Mouse (Mus musculus) midbrain, embryonic 14.5 days (tissue): ENCODE measurements around the gene Flvcr1. TPM values are rescaled to one million over a fixed set of nuclear protein-coding genes. Genes with fewer than 3 reads are reported as not detected.

Source experiments
- ATAC-seq: fragments of 200-750 bp; cut with Nextera tagmentation; 2 replicates; pipeline ENCODE4 v1.8.0; 2017; ENCODE audit warnings: moderate number of reproducible peaks, moderate library complexity; ENCODE audit not compliant: low FRiP score, low TSS enrichment
- DNase-seq: peaks from one replicate; pipeline ENCODE4 v3.0.0-alpha.2; 2015
- H3K27ac ChIP-seq: fragments of 300-500 bp; sonication (generic); replicated peaks from 2 replicates; pipeline ENCODE4 v1.5.1; 2014; ENCODE audit warnings: mild to moderate bottlenecking, low read depth, low read length, moderate library complexity
- H3K27me3 ChIP-seq: fragments of 300-500 bp; sonication (generic); 2 replicates; pipeline ENCODE4 v1.6.1; 2014; ENCODE audit warnings: low read length, control low read depth, mixed read lengths; ENCODE audit not compliant: control insufficient read depth, insufficient read depth
- H3K36me3 ChIP-seq: fragments of 300-500 bp; sonication (generic); 2 replicates; pipeline ENCODE4 v1.6.1; 2014; ENCODE audit warnings: low read length, control low read depth; ENCODE audit not compliant: control insufficient read depth, insufficient read depth
- H3K4me1 ChIP-seq: fragments of 300-500 bp; sonication (generic); 2 replicates; pipeline ENCODE4 v1.6.1; 2014; ENCODE audit warnings: mild to moderate bottlenecking, antibody characterized with exemption, low read length, control low read depth; ENCODE audit not compliant: control insufficient read depth, insufficient read depth
- H3K4me2 ChIP-seq: fragments of 300-500 bp; sonication (generic); 2 replicates; pipeline ENCODE4 v1.6.1; 2014; ENCODE audit warnings: mild to moderate bottlenecking, low read length, moderate library complexity
- H3K4me3 ChIP-seq: fragments of 300-500 bp; sonication (generic); replicated peaks from 2 replicates; pipeline ENCODE4 v1.5.1; 2014; ENCODE audit warnings: low read depth, low read length
- H3K9ac ChIP-seq: fragments of 300-500 bp; sonication (generic); replicated peaks from 2 replicates; pipeline ENCODE4 v1.6.1; 2014; ENCODE audit warnings: mild to moderate bottlenecking, low read length, moderate library complexity
- H3K9me3 ChIP-seq: fragments of 300-500 bp; sonication (generic); 2 replicates; pipeline ENCODE4 v1.6.1; 2016; ENCODE audit warnings: low read length, control low read depth, mixed read lengths; ENCODE audit not compliant: control insufficient read depth
- WGBS: fragments of 180-500 bp; shearing (Covaris S2); extraction: QIAGEN DNeasy Blood & Tissue Kit; methylation state at CpG from one replicate; pipeline ENCODE4 v1.1.7; 2014; 5-methylcytosine and 5-hydroxymethylcytosine counted together
- polyA plus RNA-seq: library from polyadenylated mRNA; unstranded; fragments of >200 nt; fragmentation: Nextera tagmentation; extraction: Ambion mirVana; gene quantifications from 2 replicates; pipeline ENCODE4 v1.2.1, GENCODE M21; 2014

Flvcr1 gene
- polyA plus RNA-seq, 1 experiment from 2014 or later, result 12.1 TPM

DNA sequence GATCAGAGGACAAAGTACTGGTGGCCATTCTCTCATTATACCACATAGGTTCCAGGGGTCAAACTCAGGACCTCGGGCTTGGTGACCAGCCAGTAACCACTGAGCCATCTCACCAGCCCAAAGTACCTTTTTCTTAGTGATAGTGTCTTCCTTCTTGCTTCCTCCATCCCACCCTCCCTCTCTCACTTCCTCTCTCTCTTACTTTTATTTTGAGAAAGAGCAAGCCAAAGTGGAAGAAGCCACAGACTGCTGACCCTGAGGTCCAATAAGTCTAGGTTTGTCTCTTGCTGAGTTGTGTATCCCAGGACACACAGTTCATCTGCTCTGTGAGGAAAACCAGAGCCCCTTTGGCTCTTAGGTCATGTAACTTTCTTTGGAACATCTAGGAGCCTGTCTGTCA lies 45.5 kb downstream of the Flvcr1 start:
- Histone ChIP-seq H3K9me3 (no peaks in the 10 kb centered on the region), H3K4me3 (no peak overlapping the region), H3K4me2 (peak overlapping the region; percentile 19; the same call in 1 of the 2 replicates), H3K4me1 (peaks cover 18% of the 10 kb centered on the region), H3K27me3 (no peaks in the 10 kb centered on the region), H3K36me3 (no peaks in the 10 kb centered on the region), H3K27ac (no peak overlapping the region), H3K9ac (no peak overlapping the region)
- ATAC-seq (no peak), DNase-seq (no peak)
- 94% methylated on average over 1 of the region's 1 CpGs for WGBS

DNA sequence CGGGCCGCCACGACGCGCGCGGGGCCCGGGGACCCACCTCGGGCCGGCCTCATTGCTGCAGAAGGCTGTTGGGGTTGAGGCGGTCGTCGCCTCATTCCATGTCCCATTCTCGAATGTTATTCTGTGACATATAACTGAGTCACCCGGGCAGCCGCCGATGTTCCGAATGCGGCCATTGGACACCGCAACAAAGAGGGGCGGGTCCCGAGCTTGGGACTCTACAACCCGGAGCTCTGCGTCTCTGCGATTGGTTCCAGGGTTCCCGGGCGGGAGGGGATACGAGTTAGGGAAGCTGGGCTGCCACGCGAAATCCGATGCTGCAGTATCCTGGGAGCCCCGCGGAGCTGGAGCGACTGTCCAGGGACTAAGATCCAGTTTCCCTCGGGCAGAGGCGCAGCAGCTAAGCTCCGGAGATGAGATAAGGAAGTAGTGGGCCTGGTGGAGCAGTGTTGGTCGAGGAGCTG lies 46.8 kb downstream of the Flvcr1 start, which contains the start of gene Vash2:
Gene Vash2, minus strand, starts transcription at position 197 of the 464 bp plus-strand sequence.
- ATAC-seq (peak; percentile 97), DNase-seq (peak; percentile 97)
- WGBS, result under 1% methylated on average over 37 of the region's 38 CpGs
- Histone ChIP-seq H3K36me3 (peaks cover 11% of the 10 kb centered on the region), H3K9me3 (no peaks in the 10 kb centered on the region), H3K27ac (peak within 1 kb of the TSS; percentile 96), H3K4me1 (peaks cover 21% of the 10 kb centered on the region), H3K27me3 (no peaks in the 10 kb centered on the region), H3K4me3 (peak within 1 kb of the TSS; percentile 59), H3K9ac (peak within 1 kb of the TSS; percentile 89), H3K4me2 (peak within 1 kb of the TSS; percentile 77)

DNA sequence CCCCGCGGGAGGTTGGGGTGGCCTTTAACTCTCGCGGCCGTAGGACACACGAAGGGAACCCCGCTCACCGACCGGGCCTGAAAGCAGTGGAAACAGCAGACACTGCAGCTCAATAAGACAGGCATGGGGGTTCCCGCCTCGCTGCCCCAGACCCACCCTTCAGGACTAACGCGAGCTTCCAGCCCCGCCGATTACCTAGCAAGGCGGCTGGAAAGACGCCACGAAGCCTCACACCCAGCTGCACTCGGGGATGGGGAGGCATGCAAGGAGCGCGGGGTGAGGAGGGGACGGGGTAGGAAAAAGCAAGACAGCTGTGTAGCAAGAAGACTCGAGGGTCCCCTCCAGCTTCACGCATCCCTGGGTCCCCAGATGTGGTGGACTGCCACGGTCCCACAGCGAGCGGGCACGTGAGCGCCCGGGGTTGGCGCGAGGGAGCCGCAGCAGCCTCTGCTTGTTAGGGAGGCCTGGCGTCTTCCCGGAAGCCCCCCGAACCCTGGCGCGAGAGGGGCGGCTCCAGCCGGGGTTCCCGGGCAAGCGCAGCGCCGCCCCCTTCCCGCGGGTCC lies 47.4 kb downstream of the Flvcr1 start:
- Histone ChIP-seq H3K36me3 (peaks cover 16% of the 10 kb centered on the region), H3K4me3 (peak overlapping the region; percentile 59), H3K4me1 (peaks cover 21% of the 10 kb centered on the region), H3K4me2 (peak overlapping the region; percentile 77), H3K9ac (peak overlapping the region; percentile 89), H3K27ac (peak overlapping the region; percentile 96), H3K9me3 (no peaks in the 10 kb centered on the region), H3K27me3 (no peaks in the 10 kb centered on the region)
- under 1% methylated on average over 46 of the region's 46 CpGs for WGBS
- ATAC-seq, result peak; percentile 73
- DNase-seq, result peak; percentile 67

DNA sequence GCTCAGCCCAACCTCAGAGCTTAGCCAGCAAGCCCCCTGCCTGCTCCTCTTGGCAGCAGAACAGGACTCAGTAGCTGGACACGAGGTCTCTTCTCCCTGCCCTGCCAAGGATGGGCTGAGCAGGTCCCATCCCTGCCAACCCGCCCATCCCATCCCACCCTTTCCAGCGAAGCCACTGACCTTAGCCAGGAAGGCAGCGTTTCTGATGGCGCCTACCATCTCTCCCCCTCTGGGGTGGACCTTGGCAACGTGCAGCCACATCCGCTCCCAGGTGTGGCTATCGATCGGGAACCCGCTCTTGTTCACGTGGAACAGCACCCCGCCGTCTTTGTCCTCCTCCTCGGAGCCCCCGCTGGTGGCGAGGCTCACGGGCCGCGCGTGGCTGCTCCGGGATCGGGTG lies 48.0 kb downstream of the Flvcr1 start:
- 0% methylated on average over 22 of the region's 22 CpGs for WGBS
- peak; percentile 70 for DNase-seq
- peak; percentile 13 for ATAC-seq
- peaks cover 22% of the 10 kb centered on the region for H3K36me3 ChIP-seq
- no peaks in the 10 kb centered on the region for H3K9me3 ChIP-seq
- H3K4me3 ChIP-seq, result peak overlapping the region; percentile 59
- H3K4me1 ChIP-seq, result peaks cover 21% of the 10 kb centered on the region
- H3K4me2 ChIP-seq, result peak overlapping the region; percentile 77
- H3K27me3 ChIP-seq, result no peaks in the 10 kb centered on the region
- peak overlapping the region; percentile 89 for H3K9ac ChIP-seq
- peak overlapping the region; percentile 96 for H3K27ac ChIP-seq

DNA sequence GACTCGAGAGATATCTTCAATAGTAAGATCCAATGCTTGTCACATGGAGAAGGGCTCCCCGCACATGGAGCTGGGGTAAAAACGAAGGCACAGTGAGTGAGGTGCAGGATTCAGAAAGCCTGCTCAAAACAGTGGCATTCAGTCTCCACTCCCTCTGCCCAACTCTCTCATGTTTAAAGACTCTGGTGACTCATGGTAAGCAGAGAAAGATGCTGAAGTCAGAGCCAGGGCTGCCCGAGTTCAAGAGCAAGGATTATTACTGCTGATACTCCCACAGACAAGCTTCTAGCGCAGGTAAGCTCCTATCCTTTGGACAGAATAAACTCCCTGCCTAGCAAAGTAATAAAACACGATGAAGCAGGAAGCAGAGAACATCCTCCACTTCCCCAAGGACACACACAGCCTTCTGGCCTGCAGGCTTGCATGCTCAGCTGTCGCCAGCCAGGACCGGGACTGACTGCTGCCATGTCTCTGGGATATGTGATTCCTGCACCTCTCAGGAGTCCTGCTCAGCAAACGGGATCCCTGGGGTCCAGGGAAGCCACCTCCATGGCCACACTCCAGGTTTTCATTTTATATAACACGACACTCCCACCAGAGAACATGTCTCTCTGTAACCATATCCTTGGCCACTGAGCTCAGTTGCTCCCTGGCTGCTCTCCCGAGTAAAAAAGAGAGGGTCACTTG lies 48.9 kb downstream of the Flvcr1 start:
- Histone ChIP-seq H3K4me2 (peak overlapping the region; percentile 77), H3K9ac (peak overlapping the region; percentile 89), H3K27me3 (no peaks in the 10 kb centered on the region), H3K9me3 (no peaks in the 10 kb centered on the region), H3K36me3 (peaks cover 32% of the 10 kb centered on the region), H3K4me1 (peaks cover 21% of the 10 kb centered on the region), H3K4me3 (peak overlapping the region; percentile 59), H3K27ac (peak overlapping the region; percentile 96; the same call in 1 of the 2 replicates)
- ATAC-seq, result no peak
- WGBS, result 49% methylated on average over 11 of the region's 11 CpGs
- DNase-seq, result peak; percentile 20

DNA sequence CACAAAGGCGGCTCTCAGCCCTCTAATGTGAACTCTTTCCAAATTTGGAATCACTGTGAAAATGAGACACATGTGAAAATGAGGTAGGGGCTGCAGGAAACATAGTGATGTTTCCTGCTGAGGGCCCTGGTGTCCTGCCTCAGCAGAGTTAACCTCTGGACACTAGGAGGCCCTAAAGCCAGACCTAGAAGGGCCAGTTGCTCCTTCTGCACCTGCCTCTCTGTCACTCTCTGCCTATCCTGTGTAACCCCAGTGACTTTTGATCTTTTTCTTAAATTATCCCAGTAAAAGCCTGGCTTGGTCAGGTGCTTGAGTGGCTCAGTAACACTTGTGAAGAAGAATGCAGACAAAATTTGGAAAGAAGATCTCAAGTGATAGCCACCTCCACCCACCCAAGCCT lies 51.1 kb downstream of the Flvcr1 start:
- Histone ChIP-seq H3K9ac (no peak overlapping the region), H3K36me3 (peaks cover 52% of the 10 kb centered on the region), H3K4me3 (no peak overlapping the region), H3K4me2 (no peak overlapping the region), H3K4me1 (peaks cover 21% of the 10 kb centered on the region), H3K9me3 (no peaks in the 10 kb centered on the region), H3K27me3 (no peaks in the 10 kb centered on the region), H3K27ac (no peak overlapping the region)
- DNase-seq (no peak), ATAC-seq (no peak)
- WGBS, result 95% methylated on average over 1 of the region's 1 CpGs

DNA sequence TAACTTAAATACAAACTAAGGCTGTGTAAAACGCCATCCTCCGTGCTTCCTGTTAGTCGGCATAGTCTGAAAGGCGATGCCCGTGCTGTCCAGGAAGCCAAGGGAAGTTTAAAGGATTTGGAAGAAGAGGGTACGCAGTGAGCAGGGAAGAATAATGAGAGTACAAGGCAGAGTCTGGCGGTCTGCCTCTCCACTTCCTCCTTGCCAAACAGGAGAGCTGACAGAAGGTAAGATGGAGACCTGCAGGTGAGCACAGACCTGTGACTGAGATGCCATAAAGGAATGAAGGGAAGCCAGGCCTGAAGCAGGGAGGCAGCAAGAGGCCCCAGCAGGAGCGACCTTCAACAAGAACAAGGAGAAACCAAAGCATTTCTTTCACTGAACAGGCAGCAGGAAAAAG lies 51.8 kb downstream of the Flvcr1 start:
- no peak overlapping the region for H3K4me3 ChIP-seq
- H3K9ac ChIP-seq, result no peak overlapping the region; the same call in 1 of the 2 replicates
- peaks cover 58% of the 10 kb centered on the region for H3K36me3 ChIP-seq
- DNase-seq (no peak), ATAC-seq (no peak)
- no peak overlapping the region for H3K4me2 ChIP-seq
- H3K9me3 ChIP-seq, result no peaks in the 10 kb centered on the region
- peaks cover 21% of the 10 kb centered on the region for H3K4me1 ChIP-seq
- no peak overlapping the region for H3K27ac ChIP-seq
- WGBS, result 90% methylated on average over 8 of the region's 8 CpGs
- H3K27me3 ChIP-seq, result no peaks in the 10 kb centered on the region

DNA sequence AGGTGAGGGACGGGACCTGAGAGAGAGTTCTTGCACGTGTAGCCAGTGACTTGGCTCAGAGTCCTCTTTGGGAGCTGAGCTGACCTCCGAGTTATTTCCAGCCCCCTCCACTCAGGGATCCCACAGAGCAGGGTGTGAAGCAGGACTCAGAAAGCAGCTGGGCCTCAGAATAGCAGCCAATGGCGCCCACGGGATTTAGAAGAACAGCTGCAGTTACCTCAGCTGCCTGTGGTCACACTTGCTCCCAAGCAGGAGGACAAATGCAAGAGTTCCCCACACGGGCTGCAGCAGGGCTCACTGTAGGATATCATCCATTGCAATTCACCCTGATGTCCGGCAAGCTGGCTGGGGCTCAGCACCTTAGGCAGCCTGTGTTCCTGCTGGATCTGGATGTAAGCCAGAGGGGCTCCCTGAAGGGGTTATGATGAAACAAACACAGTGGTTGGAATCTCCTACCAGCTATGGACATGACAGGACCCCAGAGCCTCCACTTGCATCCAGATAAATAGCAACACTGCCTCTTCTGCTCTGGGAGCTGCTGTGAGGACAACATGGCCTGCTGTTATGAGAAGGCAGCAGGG lies 53.3 kb downstream of the Flvcr1 start:
- ATAC-seq (no peak), DNase-seq (no peak)
- Histone ChIP-seq H3K4me2 (no peak overlapping the region), H3K27me3 (no peaks in the 10 kb centered on the region), H3K9me3 (no peaks in the 10 kb centered on the region), H3K27ac (no peak overlapping the region), H3K36me3 (peaks cover 73% of the 10 kb centered on the region), H3K9ac (no peak overlapping the region), H3K4me3 (no peak overlapping the region), H3K4me1 (peaks cover 21% of the 10 kb centered on the region)
- WGBS, result 68% methylated on average over 7 of the region's 7 CpGs
